8 mouse cellular contexts compared by ENCODE assay signal in the genomic region with DNA sequence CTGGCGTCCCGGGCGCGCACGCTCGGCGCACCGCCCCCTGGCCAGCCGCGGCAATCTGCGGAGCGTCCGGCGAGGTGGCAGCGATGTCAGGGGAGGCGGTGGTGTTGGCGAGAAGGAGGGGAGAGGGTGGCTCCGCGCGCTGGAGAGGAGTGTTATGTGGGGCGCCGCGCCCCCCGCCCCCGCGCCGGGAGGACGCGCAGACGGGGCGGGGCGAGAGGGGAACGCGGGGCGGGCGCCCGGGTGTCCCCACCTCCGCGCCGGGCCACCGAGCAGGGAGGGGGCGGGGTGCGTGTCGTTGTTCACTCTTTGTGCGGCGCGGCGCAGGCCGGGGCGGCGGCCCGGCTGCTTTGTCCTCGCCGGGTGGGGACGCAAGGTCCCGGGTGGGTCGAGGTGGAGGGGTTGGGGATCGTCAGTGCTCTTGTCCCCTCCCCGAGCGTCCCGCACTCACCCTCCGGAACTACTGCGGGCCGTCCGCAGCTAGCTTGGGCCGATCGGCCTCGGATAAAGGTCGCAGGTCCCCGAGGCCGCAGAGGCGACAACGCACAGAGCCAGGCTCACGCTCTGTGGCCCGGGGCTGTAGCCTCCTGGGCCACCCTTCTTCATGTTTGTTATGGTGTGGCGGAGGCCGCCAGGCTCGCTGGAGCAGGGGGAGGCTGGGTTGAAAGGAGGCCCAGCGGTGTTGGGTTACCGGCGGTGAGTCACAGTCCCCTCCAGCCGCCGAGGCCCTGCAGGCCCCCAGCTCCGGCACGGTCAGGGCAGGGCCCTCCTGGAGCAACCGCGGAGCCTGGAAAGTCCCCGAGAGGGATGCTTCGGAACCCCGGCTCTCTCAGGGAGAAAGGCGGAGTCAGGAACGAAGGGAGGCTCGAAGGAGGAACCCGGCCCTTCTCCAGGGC. TPM values are rescaled to one million over a fixed set of nuclear protein-coding genes. Genes with fewer than 3 reads are reported as not detected.
A peak's percentile ranks its signal among the peaks of the same experiment; 100 is the strongest.
DNase-seq lines count a peak whose midpoint lies in the region; ATAC-seq and TF ChIP-seq lines count a peak whose summit lies in the region.

Gene Nuak1 (minus strand): TSS at position 57 of the 893 bp plus-strand sequence.

- no peak for TF ChIP-seq EP300 in ES-Bruce4 (IDR thresholded peaks at IDR 0.05; ENCODE audit: insufficient read depth, low read depth, low read length)

- DNase-seq in cerebellum, adult 11 months = peak; percentile 84
- peak; percentile 92 for DNase-seq in forebrain, postnatal 0 days
- peak; percentile 91 to 92 for DNase-seq in heart, postnatal 36 days
- peak; percentile 72 to 80 for DNase-seq in layer of hippocampus, adult 8-10 months (ENCODE audit: low spot score in 2 of 2)
- peak; percentile 83 for DNase-seq in ovary, postnatal 10 days (ENCODE audit: low spot score)
- peak; percentile 71 for DNase-seq in thymus, postnatal 0 days (ENCODE audit: low spot score)

- peak within 1 kb of the TSS; percentile 80 for H3K4me3 ChIP-seq in ES-Bruce4 (ENCODE audit: low read depth, low read length)
- peak within 1 kb of the TSS; percentile 82 for H3K4me3 ChIP-seq in forebrain, postnatal 0 days (ENCODE audit: low read depth, low read length)
- H3K4me3 ChIP-seq in lung, embryonic 15.5 days = peak within 1 kb of the TSS; percentile 74

- intact Hi-C loops in heart, postnatal 36 days (cut with DNase I) = loop anchor here (2.0 kb wide), 1 partner anchor 380 kb away; no protein-coding TSS in a partner anchor

- H3K9ac ChIP-seq in ES-Bruce4 (ENCODE audit: low read depth, poor library complexity, severe bottlenecking) = peak within 1 kb of the TSS; percentile 89
- peak within 1 kb of the TSS; percentile 98 for H3K9ac ChIP-seq in forebrain, postnatal 0 days
- H3K9ac ChIP-seq in lung, embryonic 15.5 days = peak within 1 kb of the TSS; percentile 97

- TF ChIP-seq CTCF in ES-Bruce4 (IDR thresholded peaks at IDR 0.05; ENCODE audit: low read depth, low read length) = no peak
- 0 out of 2 replicates have a peak, but pooled peaks have one; percentile 27 for TF ChIP-seq CTCF in forebrain, postnatal 0 days (IDR thresholded peaks at IDR 0.05; ENCODE audit: low read depth)

- H3K36me3 ChIP-seq in ES-Bruce4 (ENCODE audit: control insufficient read depth, insufficient read depth, low read length, poor library complexity, severe bottlenecking) = no peaks in the 10 kb centered on the region
- H3K36me3 ChIP-seq in forebrain, postnatal 0 days (ENCODE audit: insufficient read depth) = no peaks in the 10 kb centered on the region
- H3K36me3 ChIP-seq in lung, embryonic 15.5 days = no peaks in the 10 kb centered on the region

- no peak for TF ChIP-seq POLR2A in ES-Bruce4 (IDR thresholded peaks at IDR 0.05; ENCODE audit: insufficient read depth, low read length)

- 4% methylated on average over 60 of the region's 94 CpGs for WGBS in forebrain, postnatal 0 days
- under 1% methylated on average over 48 of the region's 94 CpGs for WGBS in lung, embryonic 15.5 days

- H3K27me3 ChIP-seq in ES-Bruce4 (ENCODE audit: control insufficient read depth, insufficient read depth, low read length, poor library complexity, severe bottlenecking) = no peaks in the 10 kb centered on the region
- H3K27me3 ChIP-seq in forebrain, postnatal 0 days (ENCODE audit: insufficient read depth, low read length) = no peaks in the 10 kb centered on the region
- no peaks in the 10 kb centered on the region for H3K27me3 ChIP-seq in lung, embryonic 15.5 days

- H3K4me2 ChIP-seq in forebrain, postnatal 0 days (ENCODE audit: low read depth) = peak within 1 kb of the TSS; percentile 90
- peak within 1 kb of the TSS; percentile 84 for H3K4me2 ChIP-seq in lung, embryonic 15.5 days

- H3K4me1 ChIP-seq in ES-Bruce4 (ENCODE audit: control insufficient read depth, insufficient read depth, low read length) = no peaks in the 10 kb centered on the region
- peaks cover 15% of the 10 kb centered on the region for H3K4me1 ChIP-seq in forebrain, postnatal 0 days (ENCODE audit: insufficient read depth)
- peaks cover 41% of the 10 kb centered on the region for H3K4me1 ChIP-seq in lung, embryonic 15.5 days

- peak; percentile 87 for ATAC-seq in forebrain, postnatal 0 days
- ATAC-seq in lung, embryonic 15.5 days (ENCODE audit: borderline replicate concordance, extremely low read depth, low FRiP score, low TSS enrichment) = peak; percentile 92

- H3K27ac ChIP-seq in ES-Bruce4 (ENCODE audit: insufficient read depth, low read length) = peak within 1 kb of the TSS; percentile 20; the same call in 1 of the 2 replicates
- H3K27ac ChIP-seq in forebrain, postnatal 0 days (ENCODE audit: low read depth, low read length) = peak within 1 kb of the TSS; percentile 98
- H3K27ac ChIP-seq in lung, embryonic 15.5 days = peak within 1 kb of the TSS; percentile 96

- H3K9me3 ChIP-seq in ES-Bruce4 (replicated peaks; ENCODE audit: control insufficient read depth, insufficient read depth, low read length, poor library complexity, severe bottlenecking) = no peaks in the 10 kb centered on the region
- no peaks in the 10 kb centered on the region for H3K9me3 ChIP-seq in forebrain, postnatal 0 days (ENCODE audit: low read length)
- H3K9me3 ChIP-seq in lung, embryonic 15.5 days = no peaks in the 10 kb centered on the region

RNA-seq across cellular contexts. Expression of gene Nuak1, which starts in this region (rescaled TPM):
- polyA plus RNA-seq in ES-Bruce4 (2011; ENCODE audit: insufficient read depth, insufficient read length, low read depth, missing spikeins) = 25.9 and 26.7 TPM in 2 replicates
- 25.9 and 28.7 TPM in 2 replicates for total RNA-seq in forebrain, postnatal 0 days (2014; rRNA removed)
- 3.7 and 4.0 TPM in 2 replicates for polyA plus RNA-seq in forebrain, postnatal 0 days (2015; fragmentation: Nextera tagmentation; extraction: Ambion mirVana)
- 10 to 100 TPM; 24.6 to 36.3 TPM for total RNA-seq in heart, postnatal 36 days (2021)
- 10 to 100 TPM; 52.6 to 70.1 (median 59.9) TPM for total RNA-seq in layer of hippocampus, adult 8-10 months (2022)
- polyA plus RNA-seq in lung, embryonic 15.5 days (2015; fragmentation: Nextera tagmentation; extraction: Ambion mirVana) = 2.0 and 2.6 TPM in 2 replicates
- 0.50 and 0.73 TPM in 2 replicates for polyA plus RNA-seq in thymus, postnatal 0 days (2015; fragmentation: Nextera tagmentation; extraction: Ambion mirVana)

Comparison
In these comparisons a context has a peak if more than half of its experiments do, and no peak if none do; other contexts are left out.
1. Peak in every context shown above with its lines: DNase-seq, ATAC-seq, H3K4me3 ChIP-seq and H3K27ac ChIP-seq.
2. Peak in DNase-seq in thymus, postnatal 0 days; RNA of the gene not detected or under 1 TPM.
3. H3K27ac ChIP-seq: peak in every context shown above with its lines; median percentile 98 in forebrain, postnatal 0 days; 96 in lung, embryonic 15.5 days; 20 in ES-Bruce4.